Mouse (Mus musculus) liver, embryonic 14.5 days (tissue): ENCODE measurements at regions not wholly inside any gene's neighbourhood (a gene's known extent, or its start where the extent isn't known, plus 50 kb on each side); places are given as distances from the start of the nearest gene placed in this dataset.

Experiments used
- ATAC-seq: fragments of 200-750 bp; cut with Nextera tagmentation; 2 replicates; pipeline ENCODE4 v1.8.0; 2017; ENCODE audit warnings: moderate number of reproducible peaks, mild to moderate bottlenecking, moderate library complexity; ENCODE audit not compliant: insufficient read depth
- DNase-seq, 3 experiments: peaks; one replicate each; pipeline ENCODE4 v3.0.0-alpha.2; 2012 to 2013; ENCODE audit warnings: low read depth in 3 of 3, low spot score in 3 of 3
- H3K27ac ChIP-seq: fragments of 300-500 bp; sonication (generic); 2 replicates; pipeline ENCODE4 v1.5.1; 2014; ENCODE audit warnings: moderate library complexity, mild to moderate bottlenecking, control low read depth, inconsistent platforms
- H3K27me3 ChIP-seq: fragments of 300-500 bp; sonication (generic); 2 replicates; pipeline ENCODE4 v1.6.1; 2014; ENCODE audit warnings: mild to moderate bottlenecking, low read length, moderate library complexity; ENCODE audit not compliant: control insufficient read depth, insufficient read depth
- H3K36me3 ChIP-seq: fragments of 300-500 bp; sonication (generic); replicated peaks from 2 replicates; pipeline ENCODE4 v1.6.1; 2014; ENCODE audit warnings: low read depth; ENCODE audit not compliant: control insufficient read depth, insufficient read depth
- H3K4me1 ChIP-seq, 2 experiments: fragments of 200-500 bp in 1 of 2; fragments of 300-500 bp in 1 of 2; sonication (generic) in 1 of 2; replicated peaks; 2 replicates each; pipeline ENCODE4 v1.6.1; 2012 to 2014; ENCODE audit warnings: antibody characterized with exemption in 1 of 2, inconsistent platforms in 1 of 2, low read length in 1 of 2; ENCODE audit not compliant: control insufficient read depth in 2 of 2, insufficient read depth in 2 of 2
- H3K4me2 ChIP-seq: fragments of 300-500 bp; sonication (generic); 2 replicates; pipeline ENCODE4 v1.6.1; 2014; ENCODE audit warnings: low read depth, mild to moderate bottlenecking, control low read depth, moderate library complexity
- H3K4me3 ChIP-seq, 2 experiments: fragments of 200-500 bp in 1 of 2; fragments of 300-500 bp in 1 of 2; sonication (generic) in 1 of 2; 2 replicates each; pipeline ENCODE4 v1.5.1; 2012 to 2014; ENCODE audit warnings: low read depth in 2 of 2, low read length in 2 of 2, mild to moderate bottlenecking in 2 of 2, control low read depth in 1 of 2, inconsistent platforms in 1 of 2, moderate library complexity in 1 of 2; ENCODE audit not compliant: insufficient read depth in 1 of 2
- H3K9ac ChIP-seq: fragments of 300-500 bp; sonication (generic); replicated peaks from 2 replicates; pipeline ENCODE4 v1.6.1; 2014; ENCODE audit warnings: mild to moderate bottlenecking, control low read depth, moderate library complexity
- H3K9me3 ChIP-seq: fragments of 300-500 bp; sonication (generic); 2 replicates; pipeline ENCODE4 v1.6.1; 2016; ENCODE audit warnings: low read length, mixed read lengths; ENCODE audit not compliant: control insufficient read depth
- CTCF ChIP-seq: IDR thresholded peaks from 2 replicates; pipeline ENCODE4 v1.5.1; 2016; ENCODE audit warnings: antibody characterized with exemption, low read depth, control low read depth
- EP300 ChIP-seq: IDR thresholded peaks from 2 replicates; pipeline ENCODE4 v1.6.1; 2016; ENCODE audit warnings: antibody characterized with exemption, low read depth
- WGBS: fragments of 180-500 bp; shearing (Covaris S2); extraction: QIAGEN DNeasy Blood & Tissue Kit; methylation state at CpG from one replicate; pipeline ENCODE4 v1.1.7; 2014; ENCODE audit not compliant: insufficient replicate concordance; 5-methylcytosine and 5-hydroxymethylcytosine counted together

- no peak for DNase-seq
Measured at GRCm38 (mm10) chr10:111723885-111724284, 217.8 kb downstream of the Phlda1 start.

DNA sequence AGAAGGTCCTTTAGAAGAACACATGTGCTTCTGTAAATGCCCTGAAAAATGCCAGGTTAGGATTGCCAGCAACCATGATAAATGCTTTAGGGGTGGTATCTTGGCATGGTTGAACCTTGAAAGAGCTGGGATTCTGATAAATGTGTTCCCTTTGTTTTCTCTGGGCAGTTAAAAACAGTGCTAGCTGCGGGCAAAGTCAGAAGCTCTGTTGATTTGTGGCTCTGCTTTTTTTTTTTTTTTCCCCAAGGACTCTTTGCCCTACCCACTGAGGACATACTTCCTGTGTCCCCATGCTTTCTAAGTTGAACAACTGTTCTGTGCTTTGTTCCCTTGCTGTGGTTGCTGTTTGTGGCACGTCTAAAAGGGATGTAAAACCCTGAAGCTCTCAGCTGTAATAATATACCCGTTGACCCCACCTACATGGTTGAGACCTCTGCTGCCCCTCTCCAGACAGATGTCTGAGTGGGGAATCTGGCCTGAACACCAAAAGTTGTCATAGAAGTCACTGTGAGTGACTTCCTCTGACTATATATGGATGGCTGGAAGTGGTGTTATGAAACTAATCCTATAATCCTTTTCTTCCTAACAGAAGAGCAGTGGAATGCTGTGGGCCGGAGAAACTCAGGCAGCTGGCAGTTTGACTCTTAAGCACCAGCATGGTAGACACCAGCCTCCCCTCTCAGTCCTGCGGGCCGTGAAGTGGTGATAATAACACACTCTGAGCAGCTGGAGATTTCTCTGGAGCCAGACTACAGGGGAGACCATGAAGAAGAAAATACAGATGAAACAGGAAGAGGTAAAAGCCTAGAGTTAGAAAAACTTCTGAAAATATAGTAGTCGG lies 218.7 kb downstream of the Phlda1 start:
- no peak for DNase-seq
- Histone ChIP-seq H3K4me2 (no peak overlapping the region), H3K36me3 (no peaks in the 10 kb centered on the region), H3K4me3 (no peak overlapping the region), H3K9ac (no peak overlapping the region), H3K4me1 (peaks cover 0 to 3% of the 10 kb centered on the region in 2 experiments; a peak in 2 of 4 replicates), H3K27me3 (no peaks in the 10 kb centered on the region), H3K9me3 (no peaks in the 10 kb centered on the region), H3K27ac (no peak overlapping the region)
- ATAC-seq = no peak
- WGBS = 42% methylated on average over 7 of the region's 7 CpGs
- TF ChIP-seq EP300 (no peak), CTCF (no peak)

More at GRCm38 (mm10) chr10:111723885-111724284, 217.8 kb downstream of the Phlda1 start:
- TF ChIP-seq CTCF (no peak), EP300 (no peak)
- no peak overlapping the region for H3K27ac ChIP-seq
- no peaks in the 10 kb centered on the region for H3K36me3 ChIP-seq
- H3K4me3 ChIP-seq = no peak overlapping the region
- 63% methylated on average over 2 of the region's 2 CpGs for WGBS
- no peak overlapping the region for H3K9ac ChIP-seq
- H3K9me3 ChIP-seq = no peaks in the 10 kb centered on the region
- H3K4me1 ChIP-seq = peaks cover 0 to 3% of the 10 kb centered on the region in 2 experiments; a peak in 2 of 4 replicates
- no peak for ATAC-seq
- H3K27me3 ChIP-seq = no peaks in the 10 kb centered on the region
- H3K4me2 ChIP-seq = no peak overlapping the region

- TF ChIP-seq CTCF (no peak), EP300 (no peak)
Measured at GRCm38 (mm10) chr10:111736026-111736425, 229.9 kb downstream of the Phlda1 start.

DNA sequence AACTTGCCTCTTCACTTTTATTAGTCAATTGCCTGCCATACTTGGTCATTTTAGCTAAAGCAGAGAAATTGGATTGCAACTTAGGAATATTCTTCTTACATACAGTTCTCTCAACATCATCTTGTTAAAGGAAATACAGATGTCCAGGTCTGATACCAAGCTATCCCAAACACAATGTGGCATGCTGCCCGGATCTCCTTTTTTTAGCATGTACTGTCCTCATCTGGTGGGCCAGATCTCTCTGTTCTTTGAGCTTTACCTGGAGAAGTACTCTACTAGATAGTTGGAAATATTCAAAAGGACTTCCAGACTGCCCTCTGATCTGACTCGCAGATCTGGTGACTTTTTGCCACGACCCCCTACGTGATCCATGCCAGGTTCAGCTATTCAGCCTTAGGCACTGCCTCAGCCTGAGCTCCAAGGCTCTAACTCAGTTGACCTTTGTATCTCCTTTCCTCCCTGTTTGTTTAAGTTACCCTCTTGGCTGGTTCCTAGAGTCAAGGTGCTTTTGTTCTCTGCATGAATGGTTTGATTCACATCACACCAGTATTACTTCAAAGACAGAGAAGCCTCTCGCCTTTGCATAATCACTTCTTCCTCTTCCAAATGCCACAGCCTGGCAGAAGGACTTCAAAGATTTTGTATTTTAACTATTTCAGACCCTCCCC lies 232.9 kb upstream of the Krr1 start:
- no peak overlapping the region for H3K27ac ChIP-seq
- WGBS = 38% methylated on average over 5 of the region's 5 CpGs
- H3K4me1 ChIP-seq = no peaks in the 10 kb centered on the region
- no peaks in the 10 kb centered on the region for H3K9me3 ChIP-seq
- no peaks in the 10 kb centered on the region for H3K36me3 ChIP-seq
- no peak overlapping the region for H3K4me2 ChIP-seq
- H3K4me3 ChIP-seq = no peak overlapping the region
- H3K27me3 ChIP-seq = no peaks in the 10 kb centered on the region
- H3K9ac ChIP-seq = no peak overlapping the region
- no peak for TF ChIP-seq EP300
- TF ChIP-seq CTCF = no peak
- DNase-seq = no peak
- no peak for ATAC-seq

More at GRCm38 (mm10) chr10:111736026-111736425, 229.9 kb downstream of the Phlda1 start:
- Histone ChIP-seq H3K9me3 (no peaks in the 10 kb centered on the region), H3K27me3 (no peaks in the 10 kb centered on the region), H3K4me3 (no peak overlapping the region), H3K9ac (no peak overlapping the region), H3K4me1 (no peaks in the 10 kb centered on the region), H3K36me3 (no peaks in the 10 kb centered on the region), H3K27ac (no peak overlapping the region), H3K4me2 (no peak overlapping the region)
- ATAC-seq = no peak
- 54% methylated on average over 3 of the region's 3 CpGs for WGBS
- no peak for DNase-seq

- 41% methylated on average over 9 of the region's 9 CpGs for WGBS
- no peaks in the 10 kb centered on the region for H3K9me3 ChIP-seq
- no peaks in the 10 kb centered on the region for H3K36me3 ChIP-seq
- no peak overlapping the region for H3K9ac ChIP-seq
- no peak overlapping the region for H3K4me2 ChIP-seq
- no peak for TF ChIP-seq EP300
- TF ChIP-seq CTCF = no peak
- no peaks in the 10 kb centered on the region for H3K27me3 ChIP-seq
- DNase-seq (no peak), ATAC-seq (no peak)
- no peak overlapping the region for H3K27ac ChIP-seq
- no peaks in the 10 kb centered on the region for H3K4me1 ChIP-seq
- no peak overlapping the region for H3K4me3 ChIP-seq
Measured at GRCm38 (mm10) chr10:111740586-111741265, 231.7 kb upstream of the Krr1 start.
